ENCODE assay signal across 29 mouse cellular contexts in the genomic region with DNA sequence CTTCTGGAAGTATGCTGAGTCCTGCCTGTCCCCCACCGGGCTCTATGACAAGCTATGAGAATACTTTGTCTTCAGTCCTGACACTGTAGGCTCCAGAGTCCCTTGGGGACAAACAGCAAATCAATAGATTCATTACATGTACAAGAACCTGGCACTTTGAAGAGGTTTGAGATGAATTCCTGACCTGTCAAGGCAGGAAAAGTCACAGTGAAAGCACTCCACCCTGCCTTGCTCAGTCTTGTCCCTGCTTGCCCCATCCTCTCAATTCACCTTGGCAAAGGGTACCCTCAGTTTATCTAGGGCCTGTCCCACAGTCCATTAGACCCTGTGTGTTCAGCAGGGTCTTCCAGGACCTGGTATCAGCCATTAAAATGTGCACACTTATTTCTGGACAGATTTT. TPM values are rescaled to one million over a fixed set of nuclear protein-coding genes. Genes with fewer than 3 reads are reported as not detected.
"Had no signal": no experiment of that assay in that cellular context is flagged by ENCODE, and none has a peak within 500 bp of the region (broad histone marks: within the 10 kb centered on the region; RNA-seq: fewer than 3 reads in every experiment).

No protein-coding gene starts in this region.

- H3K27ac ChIP-seq: embryonic facial prominence, embryonic 15.5 days; forebrain, embryonic 10.5 days; forebrain, embryonic 12.5 days; forebrain, embryonic 15.5 days; gastrocnemius, adult 2 months; heart, adult 2 months; heart, embryonic 10.5 days had no signal

- H3K27me3 ChIP-seq: embryonic facial prominence, embryonic 12.5 days; embryonic facial prominence, embryonic 15.5 days; forebrain, embryonic 13.5 days; forebrain, embryonic 15.5 days had no signal

- H3K9ac ChIP-seq: embryonic facial prominence, embryonic 12.5 days; embryonic facial prominence, embryonic 15.5 days; forebrain, embryonic 12.5 days; forebrain, embryonic 13.5 days; forebrain, embryonic 15.5 days; forebrain, postnatal 0 days had no signal

- H3K4me2 ChIP-seq: embryonic facial prominence, embryonic 12.5 days; embryonic facial prominence, embryonic 15.5 days; forebrain, embryonic 12.5 days; forebrain, embryonic 13.5 days; forebrain, embryonic 15.5 days had no signal

- ATAC-seq: forebrain, embryonic 13.5 days; forebrain, embryonic 14.5 days; forebrain, embryonic 15.5 days; forebrain, embryonic 16.5 days; forebrain, postnatal 0 days had no signal

- H3K36me3 ChIP-seq: embryonic facial prominence, embryonic 12.5 days; embryonic facial prominence, embryonic 15.5 days; forebrain, embryonic 10.5 days; forebrain, embryonic 12.5 days; forebrain, embryonic 15.5 days; heart, embryonic 10.5 days had no signal

- DNase-seq: cerebellum, adult 18-20 months; cerebellum, adult 2 months; cerebellum, adult 8-10 months; cerebellum, adult 9-10 months; cerebellum, adult 9-11 months; cerebellum, postnatal 10 days; cerebellum, postnatal 14 days; cerebellum, postnatal 25 days; cerebellum, postnatal 36 days; embryo, embryonic 11 days; forebrain, postnatal 0 days; gastrocnemius, adult 2 months; gastrocnemius, postnatal 10 days; gastrocnemius, postnatal 14 days; gastrocnemius, postnatal 25 days; gastrocnemius, postnatal 36 days; heart, adult 11 months; heart, adult 18-20 months; heart, adult 2 months had no signal

- H3K4me3 ChIP-seq: embryonic facial prominence, embryonic 12.5 days; embryonic facial prominence, embryonic 15.5 days; erythroblast, embryonic 14.5 days; forebrain, embryonic 10.5 days; forebrain, embryonic 12.5 days; forebrain, embryonic 13.5 days; forebrain, embryonic 15.5 days; gastrocnemius, adult 2 months; heart, adult 2 months; heart, embryonic 10.5 days had no signal

- H3K9me3 ChIP-seq: embryonic facial prominence, embryonic 12.5 days; embryonic facial prominence, embryonic 15.5 days; forebrain, embryonic 10.5 days; forebrain, embryonic 12.5 days; forebrain, embryonic 13.5 days; forebrain, embryonic 15.5 days; heart, embryonic 10.5 days had no signal

RNA-seq across cellular contexts. Expression of gene Cdh13, which starts 11.0 kb away (rescaled TPM):
- polyA plus RNA-seq: erythroblast, embryonic 14.5 days had no signal
